Mouse (Mus musculus): ENCODE data around the gene Hcn2.

GRCm38 (mm10) chr10:79748496-79748895, 32.1 kb downstream of the Hcn2 start:
- TF ChIP-seq EP300 (IDR thresholded peaks at IDR 0.05; ENCODE audit: low read depth) (no peak), CTCF (IDR thresholded peaks at IDR 0.05; ENCODE audit: low read depth) (no peak)

Data from liver, postnatal 0 days (tissue).